Mouse (Mus musculus) right cerebral cortex, postnatal 14 days (tissue): ENCODE results near the gene Actc1.

Experiments
- DNase-seq: peaks from one replicate; pipeline ENCODE4 v3.0.0; 2022

The Actc1 gene

DNA sequence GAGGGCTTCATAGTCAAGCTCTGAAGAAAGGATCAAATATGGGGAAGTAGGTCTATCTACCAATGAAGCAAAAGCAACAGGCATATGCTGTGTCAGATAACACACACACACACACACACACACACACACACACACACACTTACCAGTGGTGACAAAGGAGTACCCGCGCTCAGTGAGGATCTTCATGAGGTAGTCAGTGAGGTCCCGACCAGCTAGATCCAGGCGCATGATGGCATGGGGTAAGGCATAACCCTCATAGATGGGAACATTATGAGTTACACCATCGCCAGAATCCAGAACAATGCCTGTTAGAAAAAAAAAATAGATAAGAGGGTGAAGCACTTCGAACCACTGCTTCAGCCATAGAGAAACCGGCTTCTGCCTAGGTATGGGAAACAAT is 4.0 kb downstream of the Actc1 start:
- DNase-seq = no peak

GRCm38 (mm10) chr2:114047960-114048611 is 5.3 kb downstream of the Actc1 start:
- no peak for DNase-seq

GRCm38 (mm10) chr2:114046151-114046664 is 7.1 kb downstream of the Actc1 start:
- no peak for DNase-seq

DNA sequence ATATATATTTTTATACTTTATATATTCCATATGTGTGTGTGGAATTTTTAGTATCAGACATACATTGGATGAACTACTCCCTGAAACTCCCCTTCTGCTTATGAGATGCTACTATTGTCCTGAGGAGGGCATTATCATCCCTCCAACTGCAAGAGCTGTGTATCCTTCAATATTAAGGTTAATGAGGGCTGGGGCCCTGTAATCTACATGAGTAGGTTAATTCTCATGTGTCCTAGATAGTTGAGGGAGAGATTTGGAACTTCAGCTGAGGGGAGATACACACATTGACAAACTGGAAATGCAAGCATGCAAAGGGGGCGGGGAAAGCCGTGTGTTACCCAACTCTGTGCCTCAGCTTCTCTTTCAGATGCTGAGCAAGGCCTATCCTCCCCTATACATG is 15.4 kb downstream of the Actc1 start:
- DNase-seq = no peak

GRCm38 (mm10) chr2:114032259-114032658 is 21.1 kb downstream of the Actc1 start:
- DNase-seq = no peak

- DNase-seq = no peak
These were observed 30.0 kb downstream of the Actc1 start for GRCm38 (mm10) chr2:114023383-114023782.

DNA sequence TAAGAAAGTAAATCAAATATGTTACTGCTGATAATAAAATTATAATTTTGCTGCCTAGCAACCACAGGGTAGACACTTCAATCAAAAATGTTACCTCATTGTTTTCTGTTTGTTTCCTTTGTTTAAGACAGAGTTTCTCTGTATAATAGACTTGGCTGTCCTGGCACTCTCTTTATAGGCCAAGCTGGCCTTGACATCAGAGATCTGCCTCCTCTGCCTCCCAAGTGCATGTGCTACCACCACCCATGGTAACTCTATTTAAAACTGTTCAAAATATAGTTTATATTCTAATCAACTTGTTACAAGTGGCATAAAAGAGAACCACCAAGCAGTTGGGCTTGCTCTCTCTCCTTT is 33.2 kb downstream of the Actc1 start:
- no peak for DNase-seq

DNA sequence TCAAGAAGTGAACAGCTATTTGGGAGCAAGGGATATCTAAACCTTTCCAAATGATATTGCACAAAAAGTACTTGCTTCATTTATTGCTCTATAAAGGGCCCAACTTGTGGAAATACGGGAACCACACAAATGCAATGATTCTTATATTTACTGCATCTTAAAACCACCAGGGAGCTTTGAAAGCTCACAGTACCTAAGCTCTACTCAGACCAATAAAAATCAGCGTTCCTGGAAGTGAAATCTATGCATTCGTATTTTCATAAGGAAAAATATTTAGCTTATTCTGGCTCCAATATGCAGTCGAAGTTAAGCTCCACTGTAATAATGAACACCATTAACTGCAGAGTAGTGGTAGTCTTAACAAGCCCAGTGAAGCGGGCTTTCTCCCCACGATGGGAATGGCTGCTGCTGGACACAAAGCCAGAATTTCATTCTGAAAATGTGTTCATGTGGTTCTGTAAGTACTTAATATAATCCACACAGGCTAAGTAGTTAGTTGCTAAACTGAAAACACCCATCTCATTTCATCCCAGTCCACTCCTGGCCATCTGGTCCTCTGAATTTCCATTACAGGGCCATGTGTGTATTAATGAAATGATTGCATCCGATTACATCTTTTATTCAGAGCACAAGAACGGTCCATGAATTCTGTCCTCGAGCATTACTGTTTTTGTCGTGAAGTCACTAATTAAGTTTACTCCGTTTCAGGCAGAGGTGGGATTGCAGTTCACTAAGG is 33.7 kb downstream of the Actc1 start:
- no peak for DNase-seq

- no peak for DNase-seq
These were observed 35.2 kb downstream of the Actc1 start for GRCm38 (mm10) chr2:114018136-114018535.

GRCm38 (mm10) chr2:114014839-114015238 is 38.5 kb downstream of the Actc1 start:
- no peak for DNase-seq

DNA sequence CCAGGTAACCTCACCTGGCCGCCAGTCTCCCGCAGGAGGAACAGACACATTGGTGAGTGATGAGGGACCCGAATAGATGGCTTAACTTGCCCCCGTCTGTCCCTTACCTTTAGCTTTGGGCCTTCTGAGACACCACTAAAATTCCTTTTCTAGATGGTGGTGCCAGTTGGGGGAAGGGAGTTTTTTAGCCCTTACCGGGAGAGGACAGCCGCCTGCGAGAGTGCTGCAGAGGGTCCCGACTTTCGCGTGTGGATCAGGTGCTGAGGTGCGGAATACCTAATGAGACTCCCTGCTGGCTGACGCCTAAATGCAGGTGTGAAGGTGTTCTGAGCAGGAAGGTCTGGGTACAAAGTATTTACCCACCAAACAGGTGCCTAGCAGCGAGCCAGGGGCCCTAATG is 39.5 kb downstream of the Actc1 start:
- DNase-seq = no peak

GRCm38 (mm10) chr2:114013295-114013771 is 40.0 kb downstream of the Actc1 start, which contains the start of gene Gjd2:
Gjd2 (minus strand) TSS chr2:114013619.
- DNase-seq = peak; percentile 17

DNA sequence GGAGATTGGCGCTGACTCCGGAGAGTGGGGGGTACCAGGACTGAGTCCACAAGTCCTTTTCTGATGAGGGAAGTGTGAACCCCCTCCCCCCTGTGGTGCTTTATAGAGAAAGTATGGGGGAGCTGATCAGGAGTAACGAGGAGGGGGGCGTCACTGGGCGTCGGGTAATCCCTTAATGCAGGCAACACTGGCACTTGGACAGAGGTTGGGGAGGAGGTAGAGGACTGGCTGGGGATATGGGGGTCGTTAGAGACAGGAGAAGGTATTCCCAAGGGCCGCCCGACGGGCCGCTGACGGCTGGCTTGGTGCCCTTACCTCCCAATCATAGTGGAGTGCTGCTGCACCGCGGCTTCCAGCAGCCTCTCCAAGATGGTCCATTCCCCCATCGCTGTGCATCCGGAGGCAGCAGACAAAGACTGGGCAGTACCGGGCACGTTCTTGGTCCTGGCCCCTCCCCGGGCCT is 40.6 kb downstream of the Actc1 start:
- DNase-seq = peak; percentile 35

DNA sequence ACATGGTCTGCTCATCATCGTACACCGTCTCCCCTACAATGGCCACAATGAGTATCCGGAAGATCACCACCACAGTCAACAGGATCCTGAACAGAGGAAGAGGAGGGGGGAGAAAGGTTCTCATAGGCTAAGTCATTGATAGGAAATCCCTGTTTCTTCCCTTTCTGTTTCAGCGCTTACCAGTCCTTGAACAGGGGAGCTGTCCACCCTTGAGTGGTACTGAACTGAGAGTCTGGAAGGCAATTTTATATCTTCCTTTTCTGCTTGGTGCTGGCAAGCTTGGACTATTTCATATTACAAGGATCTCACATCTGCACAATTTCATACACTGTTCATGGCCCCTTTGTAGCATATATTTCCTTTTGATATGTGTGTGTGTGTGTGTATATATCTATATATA is 41.5 kb downstream of the Actc1 start:
- no peak for DNase-seq

- no peak for DNase-seq
These were observed 45.0 kb downstream of the Actc1 start for GRCm38 (mm10) chr2:114008321-114008720.

DNA sequence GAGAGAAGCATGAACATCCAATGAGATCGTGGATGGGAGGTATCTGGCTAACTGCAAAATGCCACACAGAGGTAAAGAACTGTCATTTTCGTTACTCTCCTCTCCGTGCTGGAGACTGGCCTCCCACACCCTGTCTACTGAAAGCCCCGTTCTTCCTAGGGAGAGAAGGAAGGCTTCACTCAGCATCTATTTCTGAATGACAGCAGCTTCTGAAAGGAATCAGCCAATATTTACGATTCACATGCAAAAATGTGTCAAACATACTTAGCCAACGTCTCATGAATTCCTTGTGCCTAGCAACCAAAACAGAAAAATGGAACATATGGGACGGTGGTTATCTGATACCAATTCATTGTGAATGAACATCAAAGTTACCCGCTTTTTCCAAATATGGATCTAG is 55.9 kb downstream of the Actc1 start:
- no peak for DNase-seq
